Mouse (Mus musculus): ENCODE measurements around the gene Nhlrc2.

The Nhlrc2 gene

GRCm38 (mm10) chr19:56583785-56584184 is 35.7 kb downstream of the Nhlrc2 start:
- Histone ChIP-seq H3K36me3 (ENCODE audit: control insufficient read depth, insufficient read depth, low read length, poor library complexity, severe bottlenecking) (peaks cover 3% of the 10 kb centered on the region; the same call in 1 of the 2 replicates), H3K27me3 (ENCODE audit: control insufficient read depth, insufficient read depth, low read length, poor library complexity, severe bottlenecking) (no peaks in the 10 kb centered on the region)
- DNase-seq (ENCODE audit: low read depth, low spot score): no peak

GRCm38 (mm10) chr19:56584288-56584687 is 36.2 kb downstream of the Nhlrc2 start:
- no peak for DNase-seq (ENCODE audit: low read depth, low spot score)
- H3K36me3 ChIP-seq (ENCODE audit: control insufficient read depth, insufficient read depth, low read length, poor library complexity, severe bottlenecking): peaks cover 3% of the 10 kb centered on the region; the same call in 1 of the 2 replicates

GRCm38 (mm10) chr19:56586320-56586719 is 38.3 kb downstream of the Nhlrc2 start:
- DNase-seq (ENCODE audit: low read depth, low spot score): no peak
- Histone ChIP-seq H3K36me3 (ENCODE audit: control insufficient read depth, insufficient read depth, low read length, poor library complexity, severe bottlenecking) (peaks cover 7% of the 10 kb centered on the region), H3K27me3 (ENCODE audit: control insufficient read depth, insufficient read depth, low read length, poor library complexity, severe bottlenecking) (no peaks in the 10 kb centered on the region)

More at GRCm38 (mm10) chr19:56584288-56584687, 36.2 kb downstream of the Nhlrc2 start:
- H3K27me3 ChIP-seq (ENCODE audit: control insufficient read depth, insufficient read depth, low read length, poor library complexity, severe bottlenecking): no peaks in the 10 kb centered on the region

- Histone ChIP-seq H3K36me3 (ENCODE audit: control insufficient read depth, insufficient read depth, low read length, poor library complexity, severe bottlenecking) (peaks cover 7% of the 10 kb centered on the region), H3K27me3 (ENCODE audit: control insufficient read depth, insufficient read depth, low read length, poor library complexity, severe bottlenecking) (no peaks in the 10 kb centered on the region)
- DNase-seq (ENCODE audit: low read depth, low spot score): no peak
These were observed 40.2 kb downstream of the Nhlrc2 start for GRCm38 (mm10) chr19:56588205-56588626.

- Histone ChIP-seq H3K36me3 (ENCODE audit: control insufficient read depth, insufficient read depth, low read length, poor library complexity, severe bottlenecking) (peaks cover 8% of the 10 kb centered on the region), H3K27me3 (ENCODE audit: control insufficient read depth, insufficient read depth, low read length, poor library complexity, severe bottlenecking) (no peaks in the 10 kb centered on the region)
- no peak for DNase-seq (ENCODE audit: low read depth, low spot score)
These were observed 40.9 kb downstream of the Nhlrc2 start for GRCm38 (mm10) chr19:56589008-56589407.

- DNase-seq (ENCODE audit: low read depth, low spot score): no peak
- H3K36me3 ChIP-seq (ENCODE audit: control insufficient read depth, insufficient read depth, low read length, poor library complexity, severe bottlenecking): peaks cover 9% of the 10 kb centered on the region
- H3K27me3 ChIP-seq (ENCODE audit: control insufficient read depth, insufficient read depth, low read length, poor library complexity, severe bottlenecking): no peaks in the 10 kb centered on the region
These were observed 41.4 kb downstream of the Nhlrc2 start for GRCm38 (mm10) chr19:56589455-56589854.

- no peaks in the 10 kb centered on the region for H3K27me3 ChIP-seq (ENCODE audit: control insufficient read depth, insufficient read depth, low read length, poor library complexity, severe bottlenecking)
These were observed 42.2 kb downstream of the Nhlrc2 start for GRCm38 (mm10) chr19:56590250-56590649.

GRCm38 (mm10) chr19:56592472-56592871 is 44.4 kb downstream of the Nhlrc2 start:
- Histone ChIP-seq H3K27me3 (ENCODE audit: control insufficient read depth, insufficient read depth, low read length, poor library complexity, severe bottlenecking) (no peaks in the 10 kb centered on the region), H3K36me3 (ENCODE audit: control insufficient read depth, insufficient read depth, low read length, poor library complexity, severe bottlenecking) (peaks cover 13% of the 10 kb centered on the region)
- no peak for DNase-seq (ENCODE audit: low read depth, low spot score)

More at GRCm38 (mm10) chr19:56590250-56590649, 42.2 kb downstream of the Nhlrc2 start:
- no peak for DNase-seq (ENCODE audit: low read depth, low spot score)
- H3K36me3 ChIP-seq (ENCODE audit: control insufficient read depth, insufficient read depth, low read length, poor library complexity, severe bottlenecking): peaks cover 9% of the 10 kb centered on the region

GRCm38 (mm10) chr19:56599996-56600395 is 51.9 kb downstream of the Nhlrc2 start:
- Histone ChIP-seq H3K36me3 (ENCODE audit: control insufficient read depth, insufficient read depth, low read length, poor library complexity, severe bottlenecking) (peaks cover 7% of the 10 kb centered on the region; the same call in 1 of the 2 replicates), H3K27me3 (ENCODE audit: control insufficient read depth, insufficient read depth, low read length, poor library complexity, severe bottlenecking) (no peaks in the 10 kb centered on the region)
- no peak for DNase-seq (ENCODE audit: low read depth, low spot score)

- Histone ChIP-seq H3K27me3 (ENCODE audit: control insufficient read depth, insufficient read depth, low read length, poor library complexity, severe bottlenecking) (no peaks in the 10 kb centered on the region), H3K36me3 (ENCODE audit: control insufficient read depth, insufficient read depth, low read length, poor library complexity, severe bottlenecking) (peaks cover 7% of the 10 kb centered on the region; the same call in 1 of the 2 replicates)
- no peak for DNase-seq (ENCODE audit: low read depth, low spot score)
These were observed 52.7 kb downstream of the Nhlrc2 start for GRCm38 (mm10) chr19:56600797-56601196.

- no peak for DNase-seq (ENCODE audit: low read depth, low spot score)
- no peaks in the 10 kb centered on the region for H3K27me3 ChIP-seq (ENCODE audit: control insufficient read depth, insufficient read depth, low read length, poor library complexity, severe bottlenecking)
These were observed 53.9 kb downstream of the Nhlrc2 start for GRCm38 (mm10) chr19:56601901-56602347.

GRCm38 (mm10) chr19:56608946-56609345 is 60.9 kb downstream of the Nhlrc2 start:
- Histone ChIP-seq H3K36me3 (ENCODE audit: control insufficient read depth, insufficient read depth, low read length, poor library complexity, severe bottlenecking) (no peaks in the 10 kb centered on the region), H3K27me3 (ENCODE audit: control insufficient read depth, insufficient read depth, low read length, poor library complexity, severe bottlenecking) (no peaks in the 10 kb centered on the region; the same call in 1 of the 2 replicates)
- no peak for DNase-seq (ENCODE audit: low read depth, low spot score)

More at GRCm38 (mm10) chr19:56601901-56602347, 53.9 kb downstream of the Nhlrc2 start:
- H3K36me3 ChIP-seq (ENCODE audit: control insufficient read depth, insufficient read depth, low read length, poor library complexity, severe bottlenecking): 0 out of 2 replicates have a peak, but pooled peaks cover 3% of the 10 kb centered on the region

- DNase-seq (ENCODE audit: low read depth, low spot score): no peak
- Histone ChIP-seq H3K36me3 (ENCODE audit: control insufficient read depth, insufficient read depth, low read length, poor library complexity, severe bottlenecking) (no peaks in the 10 kb centered on the region), H3K27me3 (ENCODE audit: control insufficient read depth, insufficient read depth, low read length, poor library complexity, severe bottlenecking) (no peaks in the 10 kb centered on the region; the same call in 1 of the 2 replicates)
These were observed 66.1 kb downstream of the Nhlrc2 start for GRCm38 (mm10) chr19:56614131-56614530.

GRCm38 (mm10) chr19:56618845-56619244 is 70.8 kb downstream of the Nhlrc2 start:
- Histone ChIP-seq H3K27me3 (ENCODE audit: control insufficient read depth, insufficient read depth, low read length, poor library complexity, severe bottlenecking) (no peaks in the 10 kb centered on the region), H3K36me3 (ENCODE audit: control insufficient read depth, insufficient read depth, low read length, poor library complexity, severe bottlenecking) (no peaks in the 10 kb centered on the region)
- DNase-seq (ENCODE audit: low read depth, low spot score): no peak

GRCm38 (mm10) chr19:56619546-56619945 is 71.5 kb downstream of the Nhlrc2 start:
- no peaks in the 10 kb centered on the region for H3K36me3 ChIP-seq (ENCODE audit: control insufficient read depth, insufficient read depth, low read length, poor library complexity, severe bottlenecking)
- DNase-seq (ENCODE audit: low read depth, low spot score): no peak

GRCm38 (mm10) chr19:56621876-56622275 is 73.8 kb downstream of the Nhlrc2 start:
- Histone ChIP-seq H3K36me3 (ENCODE audit: control insufficient read depth, insufficient read depth, low read length, poor library complexity, severe bottlenecking) (no peaks in the 10 kb centered on the region), H3K27me3 (ENCODE audit: control insufficient read depth, insufficient read depth, low read length, poor library complexity, severe bottlenecking) (no peaks in the 10 kb centered on the region)
- no peak for DNase-seq (ENCODE audit: low read depth, low spot score)

More at GRCm38 (mm10) chr19:56619546-56619945, 71.5 kb downstream of the Nhlrc2 start:
- H3K27me3 ChIP-seq (ENCODE audit: control insufficient read depth, insufficient read depth, low read length, poor library complexity, severe bottlenecking): no peaks in the 10 kb centered on the region
